Mouse (Mus musculus): ENCODE measurements around the gene Tmc4. TPM values are rescaled to one million over a fixed set of nuclear protein-coding genes. Genes with fewer than 3 reads are reported as not detected.
"Not testable (repeated sequence)": the region's sequence is repeated elsewhere in the genome, so short reads cannot be mapped to it uniquely, and the experiment has no call there.

Tmc4 gene
- polyA plus RNA-seq, 1 experiment from 2014 or later, result 5.7 TPM

DNA sequence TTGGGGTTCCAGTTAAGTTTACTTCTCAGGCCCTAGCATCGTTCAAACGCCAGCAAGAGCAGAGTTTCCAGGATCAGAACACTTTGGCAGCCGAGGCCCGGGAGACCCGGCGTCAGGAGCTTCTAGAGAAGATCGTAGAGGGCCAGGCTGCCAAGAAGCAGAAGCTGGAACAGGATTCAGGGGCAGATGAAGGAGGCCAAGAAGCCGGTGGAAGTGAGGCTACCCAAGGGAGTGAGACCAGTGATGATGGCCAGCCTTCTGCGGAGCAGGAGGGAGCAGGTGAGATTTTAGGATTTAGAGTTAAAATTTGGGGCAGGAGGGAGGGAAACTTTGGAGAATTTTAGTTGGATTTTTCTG is 17.6 kb upstream of the Tmc4 start:
- H3K27me3 ChIP-seq (ENCODE audit: control insufficient read depth, insufficient read depth, low read length); H3K9me3 ChIP-seq (replicated peaks; ENCODE audit: control insufficient read depth, low read length); ATAC-seq (replicated peaks; ENCODE audit: insufficient number of reproducible peaks, low FRiP score, low TSS enrichment): not testable (repeated sequence)
- peak overlapping the region; percentile 78 for H3K4me3 ChIP-seq (ENCODE audit: low read depth, low read length)
- peaks cover 15% of the 10 kb centered on the region for H3K36me3 ChIP-seq (ENCODE audit: control insufficient read depth, insufficient read depth, low read length)
- H3K27ac ChIP-seq (ENCODE audit: low read depth, low read length), result peak overlapping the region; percentile 97
- peak overlapping the region; percentile 96 for H3K4me2 ChIP-seq
- H3K4me1 ChIP-seq (ENCODE audit: control insufficient read depth, insufficient read depth, low read length), result peaks cover 12% of the 10 kb centered on the region
- peak overlapping the region; percentile 85 for H3K9ac ChIP-seq (ENCODE audit: low read depth, low read length)
- WGBS (ENCODE audit: insufficient replicate concordance), result 4% methylated on average over 9 of the region's 9 CpGs

DNA sequence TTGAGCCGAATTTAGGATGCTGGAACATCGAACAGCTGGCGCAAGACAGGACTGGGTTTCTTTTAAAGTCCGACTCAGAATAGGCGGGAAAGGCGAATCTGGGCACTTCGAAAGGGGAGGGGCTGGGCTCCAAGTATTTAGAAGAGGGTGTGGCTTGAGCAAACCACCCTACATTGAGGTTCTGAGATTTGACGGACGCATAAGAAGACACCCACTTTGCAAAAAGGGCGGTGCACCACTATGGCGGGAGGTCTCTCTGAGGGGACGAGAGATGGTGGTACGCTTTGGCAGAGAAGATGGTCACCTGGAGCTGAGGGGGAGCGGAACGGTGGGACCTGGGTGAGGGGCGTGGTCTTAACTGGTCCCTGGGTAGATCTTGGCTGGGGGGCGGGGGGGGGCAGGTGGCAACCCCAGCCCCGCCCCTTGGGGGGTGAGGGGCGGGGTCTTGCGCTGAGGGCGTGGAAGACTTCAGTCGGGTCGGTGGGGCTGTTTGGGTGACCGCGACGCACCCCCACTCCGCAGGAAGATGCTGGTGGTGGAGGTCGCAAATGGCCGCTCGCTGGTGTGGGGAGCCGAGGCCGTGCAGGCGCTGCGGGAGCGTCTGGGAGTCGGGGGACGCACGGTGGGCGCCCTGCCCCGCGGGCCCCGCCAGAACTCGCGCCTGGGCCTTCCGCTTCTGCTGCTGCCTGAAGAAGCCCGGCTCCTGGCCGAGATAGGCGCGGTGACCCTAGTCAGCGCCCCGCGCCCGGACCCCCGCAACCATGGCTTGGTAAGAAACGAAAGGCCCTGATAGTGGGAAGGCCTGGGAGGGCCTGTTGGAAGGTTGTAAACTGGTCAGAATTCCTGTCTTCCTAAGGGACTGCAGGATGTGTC is 17.0 kb upstream of the Tmc4 start:
- ATAC-seq (replicated peaks; ENCODE audit: insufficient number of reproducible peaks, low FRiP score, low TSS enrichment), result peak; percentile 60
- under 1% methylated on average over 48 of the region's 55 CpGs for WGBS (ENCODE audit: insufficient replicate concordance)
- Histone ChIP-seq H3K27me3 (ENCODE audit: control insufficient read depth, insufficient read depth, low read length) (no peaks in the 10 kb centered on the region), H3K4me2 (peak overlapping the region; percentile 96), H3K4me1 (ENCODE audit: control insufficient read depth, insufficient read depth, low read length) (peaks cover 12% of the 10 kb centered on the region), H3K4me3 (ENCODE audit: low read depth, low read length) (peak overlapping the region; percentile 78), H3K27ac (ENCODE audit: low read depth, low read length) (peak overlapping the region; percentile 97), H3K9ac (ENCODE audit: low read depth, low read length) (peak overlapping the region; percentile 85), H3K36me3 (ENCODE audit: control insufficient read depth, insufficient read depth, low read length) (peaks cover 12% of the 10 kb centered on the region), H3K9me3 (replicated peaks; ENCODE audit: control insufficient read depth, low read length) (no peaks in the 10 kb centered on the region)

DNA sequence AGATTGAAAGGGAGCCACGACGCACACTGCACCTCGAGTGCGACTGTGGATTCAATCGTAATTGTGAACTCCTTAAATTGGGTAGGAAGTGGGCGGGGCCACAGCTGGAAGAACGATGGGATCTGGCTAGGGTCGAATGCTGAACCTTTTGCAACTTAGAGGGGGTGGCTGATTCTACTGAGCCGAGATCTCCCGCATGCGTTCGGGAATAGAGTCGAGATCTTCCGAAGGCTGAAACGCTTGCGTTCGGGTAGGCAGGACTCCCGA is 16.4 kb upstream of the Tmc4 start:
- Histone ChIP-seq H3K27me3 (ENCODE audit: control insufficient read depth, insufficient read depth, low read length) (no peaks in the 10 kb centered on the region), H3K36me3 (ENCODE audit: control insufficient read depth, insufficient read depth, low read length) (peaks cover 8% of the 10 kb centered on the region), H3K9ac (ENCODE audit: low read depth, low read length) (peak overlapping the region; percentile 85), H3K9me3 (replicated peaks; ENCODE audit: control insufficient read depth, low read length) (no peaks in the 10 kb centered on the region), H3K27ac (ENCODE audit: low read depth, low read length) (peak overlapping the region; percentile 97), H3K4me3 (ENCODE audit: low read depth, low read length) (peak overlapping the region; percentile 78), H3K4me2 (peak overlapping the region; percentile 96), H3K4me1 (ENCODE audit: control insufficient read depth, insufficient read depth, low read length) (peaks cover 12% of the 10 kb centered on the region)
- WGBS (ENCODE audit: insufficient replicate concordance), result under 1% methylated on average over 18 of the region's 18 CpGs
- no peak for ATAC-seq (replicated peaks; ENCODE audit: insufficient number of reproducible peaks, low FRiP score, low TSS enrichment)

- Histone ChIP-seq H3K36me3 (ENCODE audit: control insufficient read depth, insufficient read depth, low read length) (peaks cover 3% of the 10 kb centered on the region), H3K9ac (ENCODE audit: low read depth, low read length) (peak within 1 kb of the TSS; percentile 85), H3K4me3 (ENCODE audit: low read depth, low read length) (peak within 1 kb of the TSS; percentile 78), H3K27me3 (ENCODE audit: control insufficient read depth, insufficient read depth, low read length) (no peaks in the 10 kb centered on the region), H3K4me1 (ENCODE audit: control insufficient read depth, insufficient read depth, low read length) (peaks cover 12% of the 10 kb centered on the region), H3K9me3 (replicated peaks; ENCODE audit: control insufficient read depth, low read length) (no peaks in the 10 kb centered on the region), H3K27ac (ENCODE audit: low read depth, low read length) (peak within 1 kb of the TSS; percentile 97), H3K4me2 (peak within 1 kb of the TSS; percentile 96)
- WGBS (ENCODE audit: insufficient replicate concordance), result under 1% methylated on average over 55 of the region's 55 CpGs
- ATAC-seq (replicated peaks; ENCODE audit: insufficient number of reproducible peaks, low FRiP score, low TSS enrichment), result peak; percentile 85
Measured at GRCm38 (mm10) chr7:3692987-3693808, 15.8 kb upstream of the Tmc4 start, which contains the start of gene Mboat7. TSS of gene Mboat7 (minus strand) at chr7:3693523.

GRCm38 (mm10) chr7:3692382-3692986 is 15.1 kb upstream of the Tmc4 start, which contains the start of gene Tsen34:
TSS of gene Tsen34 (plus strand) at chr7:3692863.
- WGBS (ENCODE audit: insufficient replicate concordance), result under 1% methylated on average over 49 of the region's 49 CpGs
- H3K4me1 ChIP-seq (ENCODE audit: control insufficient read depth, insufficient read depth, low read length), result peaks cover 12% of the 10 kb centered on the region
- H3K9ac ChIP-seq (ENCODE audit: low read depth, low read length), result peak within 1 kb of the TSS; percentile 85
- H3K9me3 ChIP-seq (replicated peaks; ENCODE audit: control insufficient read depth, low read length), result no peaks in the 10 kb centered on the region
- peaks cover under 1% of the 10 kb centered on the region; the same call in 1 of the 2 replicates for H3K36me3 ChIP-seq (ENCODE audit: control insufficient read depth, insufficient read depth, low read length)
- no peak; the same call in 1 of the 2 replicates for ATAC-seq (replicated peaks; ENCODE audit: insufficient number of reproducible peaks, low FRiP score, low TSS enrichment)
- peak within 1 kb of the TSS; percentile 78 for H3K4me3 ChIP-seq (ENCODE audit: low read depth, low read length)
- H3K27me3 ChIP-seq (ENCODE audit: control insufficient read depth, insufficient read depth, low read length), result no peaks in the 10 kb centered on the region
- H3K4me2 ChIP-seq, result peak within 1 kb of the TSS; percentile 96
- peak within 1 kb of the TSS; percentile 97 for H3K27ac ChIP-seq (ENCODE audit: low read depth, low read length)

DNA sequence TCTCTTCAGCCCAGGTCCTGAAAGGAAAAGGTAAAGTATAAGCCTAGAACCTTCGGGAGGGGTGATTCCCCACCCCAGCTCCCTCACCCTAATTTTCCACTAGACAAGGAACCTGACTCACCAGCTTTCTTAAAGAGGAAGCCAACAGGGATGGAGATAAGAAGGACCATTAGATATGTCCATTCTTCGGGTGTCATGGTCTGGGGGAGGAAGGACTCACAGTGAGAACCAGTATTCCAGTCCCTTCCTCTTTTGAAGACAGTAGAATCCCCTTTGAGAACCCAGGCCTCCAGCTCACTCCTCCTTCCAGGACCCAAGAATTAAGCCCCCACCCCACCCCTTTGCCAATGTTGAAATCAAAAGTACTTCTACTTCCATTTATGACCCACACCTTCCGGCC is 14.6 kb upstream of the Tmc4 start:
- ATAC-seq (replicated peaks; ENCODE audit: insufficient number of reproducible peaks, low FRiP score, low TSS enrichment), result no peak
- peak overlapping the region; percentile 78 for H3K4me3 ChIP-seq (ENCODE audit: low read depth, low read length)

DNA sequence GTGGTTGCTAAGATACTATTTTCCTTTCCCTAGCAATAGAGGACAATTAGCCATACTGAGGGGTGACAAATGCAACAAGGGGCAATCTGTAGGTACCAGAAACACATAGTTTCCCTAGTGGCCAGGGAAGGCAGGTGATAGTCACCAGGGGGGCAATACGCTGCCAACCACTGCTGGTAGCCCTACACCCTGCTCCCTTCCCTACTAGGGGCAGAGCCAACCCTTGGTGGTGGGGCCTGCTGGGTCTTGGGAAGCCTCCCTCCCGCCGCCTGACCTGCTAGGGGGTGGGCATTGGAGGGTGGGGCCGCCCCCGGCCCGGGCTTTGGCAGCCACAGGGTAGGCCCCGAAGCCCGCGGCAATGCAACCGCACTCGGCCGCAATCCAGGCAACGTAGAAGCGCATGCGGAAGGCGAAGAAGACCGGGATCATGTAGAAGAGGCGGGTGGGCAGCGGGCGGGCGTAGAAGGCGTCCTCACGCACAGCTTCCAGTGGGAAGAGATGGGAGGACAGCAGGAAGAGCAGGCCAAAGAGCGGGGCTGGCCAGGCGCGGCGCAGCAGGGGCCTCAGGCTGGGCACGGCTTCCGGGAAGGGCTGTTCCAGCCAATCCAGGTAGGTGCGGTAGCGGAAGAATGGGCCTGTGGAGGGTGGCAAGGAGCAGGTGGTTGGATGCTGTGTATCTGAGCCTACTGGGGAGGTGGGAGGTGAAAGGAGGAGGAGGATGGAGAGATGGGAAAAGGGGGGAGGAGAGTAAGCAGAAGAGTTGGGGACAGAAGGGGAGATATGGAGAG is 8.2 kb upstream of the Tmc4 start:
- peaks cover 14% of the 10 kb centered on the region for H3K36me3 ChIP-seq (ENCODE audit: control insufficient read depth, insufficient read depth, low read length)
- ATAC-seq (replicated peaks; ENCODE audit: insufficient number of reproducible peaks, low FRiP score, low TSS enrichment), result no peak
- H3K4me1 ChIP-seq (ENCODE audit: control insufficient read depth, insufficient read depth, low read length), result no peaks in the 10 kb centered on the region
- H3K9me3 ChIP-seq (replicated peaks; ENCODE audit: control insufficient read depth, low read length), result no peaks in the 10 kb centered on the region
- H3K27ac ChIP-seq (ENCODE audit: low read depth, low read length), result no peak overlapping the region
- no peaks in the 10 kb centered on the region for H3K27me3 ChIP-seq (ENCODE audit: control insufficient read depth, insufficient read depth, low read length)
- no peak overlapping the region for H3K9ac ChIP-seq (ENCODE audit: low read depth, low read length)
- WGBS (ENCODE audit: insufficient replicate concordance), result 77% methylated on average over 31 of the region's 31 CpGs
- no peak overlapping the region for H3K4me2 ChIP-seq
- H3K4me3 ChIP-seq (ENCODE audit: low read depth, low read length), result no peak overlapping the region

More for the DNA sequence above, 14.6 kb upstream of the Tmc4 start:
- Histone ChIP-seq H3K27me3 (ENCODE audit: control insufficient read depth, insufficient read depth, low read length) (no peaks in the 10 kb centered on the region), H3K9ac (ENCODE audit: low read depth, low read length) (peak overlapping the region; percentile 85), H3K4me2 (peak overlapping the region; percentile 96), H3K9me3 (replicated peaks; ENCODE audit: control insufficient read depth, low read length) (no peaks in the 10 kb centered on the region), H3K36me3 (ENCODE audit: control insufficient read depth, insufficient read depth, low read length) (peaks cover 3% of the 10 kb centered on the region; the same call in 1 of the 2 replicates), H3K27ac (ENCODE audit: low read depth, low read length) (no peak overlapping the region), H3K4me1 (ENCODE audit: control insufficient read depth, insufficient read depth, low read length) (peaks cover 12% of the 10 kb centered on the region)
- 29% methylated on average over 3 of the region's 3 CpGs for WGBS (ENCODE audit: insufficient replicate concordance)

GRCm38 (mm10) chr7:3684698-3685097 is 7.3 kb upstream of the Tmc4 start:
- H3K4me1 ChIP-seq (ENCODE audit: control insufficient read depth, insufficient read depth, low read length), result no peaks in the 10 kb centered on the region
- H3K4me2 ChIP-seq, result no peak overlapping the region
- 82% methylated on average over 8 of the region's 8 CpGs for whole genome bisulfite sequencing (ENCODE audit: insufficient replicate concordance)
- H3K4me3 ChIP-seq (ENCODE audit: low read depth, low read length), result no peak overlapping the region
- H3K36me3 ChIP-seq (ENCODE audit: control insufficient read depth, insufficient read depth, low read length), result peaks cover 14% of the 10 kb centered on the region
- no peak for ATAC-seq (replicated peaks; ENCODE audit: insufficient number of reproducible peaks, low FRiP score, low TSS enrichment)
- H3K27ac ChIP-seq (ENCODE audit: low read depth, low read length), result no peak overlapping the region
- no peaks in the 10 kb centered on the region for H3K27me3 ChIP-seq (ENCODE audit: control insufficient read depth, insufficient read depth, low read length)
- H3K9ac ChIP-seq (ENCODE audit: low read depth, low read length), result no peak overlapping the region
- no peaks in the 10 kb centered on the region for H3K9me3 ChIP-seq (replicated peaks; ENCODE audit: control insufficient read depth, low read length)

Measured in heart, embryonic 11.5 days (tissue).